Mouse (Mus musculus) midbrain, embryonic 11.5 days (tissue): ENCODE measurements around the gene Cenpu. TPM values are rescaled to one million over a fixed set of nuclear protein-coding genes. Genes with fewer than 3 reads are reported as not detected.
A peak's percentile ranks its signal among the peaks of the same experiment; 100 is the strongest.

Experiments
- ATAC-seq: fragments of 200-750 bp; cut with Nextera tagmentation; 2 replicates; pipeline ENCODE4 v1.8.0; 2017; ENCODE audit warnings: moderate TSS enrichment, moderate library complexity; ENCODE audit not compliant: low FRiP score
- DNase-seq: peaks from one replicate; pipeline ENCODE4 v3.0.0; 2015; ENCODE audit warnings: low spot score; ENCODE audit errors: missing footprints
- H3K27ac ChIP-seq: fragments of 300-500 bp; sonication (generic); 2 replicates; pipeline ENCODE4 v1.5.1; 2014; ENCODE audit warnings: low read depth, low read length
- H3K27me3 ChIP-seq: fragments of 300-500 bp; sonication (generic); 2 replicates; pipeline ENCODE4 v1.6.1; 2014; ENCODE audit warnings: mild to moderate bottlenecking, low read length, moderate library complexity, mixed read lengths; ENCODE audit not compliant: control insufficient read depth, insufficient read depth
- H3K36me3 ChIP-seq: fragments of 300-500 bp; sonication (generic); 2 replicates; pipeline ENCODE4 v1.6.1; 2014; ENCODE audit warnings: mild to moderate bottlenecking, low read length, moderate library complexity, mixed read lengths; ENCODE audit not compliant: control insufficient read depth, insufficient read depth
- H3K4me1 ChIP-seq: fragments of 300-500 bp; sonication (generic); 2 replicates; pipeline ENCODE4 v1.6.1; 2014; ENCODE audit warnings: low read length; ENCODE audit not compliant: control insufficient read depth, insufficient read depth
- H3K4me2 ChIP-seq: fragments of 300-500 bp; sonication (generic); 2 replicates; pipeline ENCODE4 v1.6.1; 2014; ENCODE audit warnings: mild to moderate bottlenecking, moderate library complexity
- H3K4me3 ChIP-seq: fragments of 300-500 bp; sonication (generic); 2 replicates; pipeline ENCODE4 v1.5.1; 2014; ENCODE audit warnings: low read depth, low read length
- H3K9ac ChIP-seq: fragments of 300-500 bp; sonication (generic); 2 replicates; pipeline ENCODE4 v1.6.1; 2014; ENCODE audit warnings: low read length
- H3K9me3 ChIP-seq: fragments of 300-500 bp; sonication (generic); 2 replicates; pipeline ENCODE4 v1.6.1; 2016; ENCODE audit warnings: low read length; ENCODE audit not compliant: control insufficient read depth
- WGBS: fragments of 180-500 bp; shearing (Covaris S2); extraction: QIAGEN DNeasy Blood & Tissue Kit; methylation state at CpG from one replicate; pipeline ENCODE4 v1.1.7; 2014; 5-methylcytosine and 5-hydroxymethylcytosine counted together
- polyA plus RNA-seq: library from polyadenylated mRNA; unstranded; fragments of >200 nt; fragmentation: Nextera tagmentation; extraction: Ambion mirVana; gene quantifications from 2 replicates; pipeline ENCODE4 v1.2.1, GENCODE M21; 2014

The Cenpu gene
- polyA plus RNA-seq, 1 experiment from 2014 or later: 32.6 TPM

GRCm38 (mm10) chr8:46617690-46618620, 66.1 kb downstream of the Cenpu start:
- DNase-seq: peak; percentile 93
- peaks cover 21% of the 10 kb centered on the region for H3K4me1 ChIP-seq
- H3K27ac ChIP-seq: peak overlapping the region; percentile 67
- no peak; the same call in 1 of the 2 replicates for ATAC-seq
- no peaks in the 10 kb centered on the region for H3K36me3 ChIP-seq
- H3K27me3 ChIP-seq: no peaks in the 10 kb centered on the region
- WGBS: under 1% methylated on average over 38 of the region's 38 CpGs
- peak overlapping the region; percentile 92 for H3K9ac ChIP-seq
- H3K4me2 ChIP-seq: peak overlapping the region; percentile 96
- no peaks in the 10 kb centered on the region for H3K9me3 ChIP-seq
- peak overlapping the region; percentile 77 for H3K4me3 ChIP-seq

GRCm38 (mm10) chr8:46618639-46619320, 67.0 kb downstream of the Cenpu start:
- DNase-seq: no peak
- Histone ChIP-seq H3K36me3 (no peaks in the 10 kb centered on the region), H3K27ac (no peak overlapping the region), H3K9me3 (no peaks in the 10 kb centered on the region), H3K4me1 (peaks cover 21% of the 10 kb centered on the region), H3K4me2 (peak overlapping the region; percentile 96), H3K27me3 (no peaks in the 10 kb centered on the region), H3K9ac (peak overlapping the region; percentile 92), H3K4me3 (peak overlapping the region; percentile 77)
- 2% methylated on average over 10 of the region's 10 CpGs for WGBS
- ATAC-seq: no peak

- Histone ChIP-seq H3K4me2 (no peak overlapping the region), H3K36me3 (no peaks in the 10 kb centered on the region), H3K27ac (no peak overlapping the region), H3K9me3 (no peaks in the 10 kb centered on the region), H3K27me3 (no peaks in the 10 kb centered on the region), H3K9ac (no peak overlapping the region), H3K4me3 (no peak overlapping the region), H3K4me1 (peaks cover 17% of the 10 kb centered on the region)
- DNase-seq: peak; percentile 83
- peak; percentile 30; the same call in 1 of the 2 replicates for ATAC-seq
- WGBS: 88% methylated on average over 9 of the region's 9 CpGs
Measured at GRCm38 (mm10) chr8:46622446-46623270, 70.8 kb downstream of the Cenpu start.

- H3K36me3 ChIP-seq: no peaks in the 10 kb centered on the region
- no peak for ATAC-seq
- no peaks in the 10 kb centered on the region for H3K4me1 ChIP-seq
- H3K27ac ChIP-seq: no peak overlapping the region
- no peak overlapping the region for H3K9ac ChIP-seq
- 69% methylated on average over 1 of the region's 1 CpGs for WGBS
- no peak overlapping the region for H3K4me2 ChIP-seq
- H3K27me3 ChIP-seq: no peaks in the 10 kb centered on the region
- no peak overlapping the region for H3K4me3 ChIP-seq
- no peak for DNase-seq
- no peaks in the 10 kb centered on the region for H3K9me3 ChIP-seq
Measured at GRCm38 (mm10) chr8:46625166-46625565, 73.3 kb downstream of the Cenpu start.

- H3K27me3 ChIP-seq: no peaks in the 10 kb centered on the region
- H3K4me2 ChIP-seq: no peak overlapping the region
- ATAC-seq: no peak
- no peak overlapping the region for H3K27ac ChIP-seq
- no peaks in the 10 kb centered on the region; the same call in 1 of the 2 replicates for H3K36me3 ChIP-seq
- no peak for DNase-seq
- no peaks in the 10 kb centered on the region for H3K4me1 ChIP-seq
- no peak overlapping the region for H3K9ac ChIP-seq
- no peak overlapping the region for H3K4me3 ChIP-seq
- WGBS: 93% methylated on average over 5 of the region's 5 CpGs
- no peaks in the 10 kb centered on the region for H3K9me3 ChIP-seq
Measured at GRCm38 (mm10) chr8:46626642-46627041, 74.8 kb downstream of the Cenpu start.

- DNase-seq (peak; percentile 45), ATAC-seq (no peak)
- H3K27ac ChIP-seq: no peak overlapping the region
- H3K4me2 ChIP-seq: no peak overlapping the region
- no peak overlapping the region for H3K4me3 ChIP-seq
- no peaks in the 10 kb centered on the region for H3K4me1 ChIP-seq
- no peak overlapping the region for H3K9ac ChIP-seq
- no peaks in the 10 kb centered on the region for H3K27me3 ChIP-seq
- WGBS: 80% methylated on average over 7 of the region's 7 CpGs
- H3K36me3 ChIP-seq: peaks cover 2% of the 10 kb centered on the region; the same call in 1 of the 2 replicates
- no peaks in the 10 kb centered on the region for H3K9me3 ChIP-seq
Measured at GRCm38 (mm10) chr8:46627881-46628280, 76.1 kb downstream of the Cenpu start.

- ATAC-seq: no peak
- DNase-seq: no peak
Measured at GRCm38 (mm10) chr8:46628645-46629044, 76.8 kb downstream of the Cenpu start.

More at GRCm38 (mm10) chr8:46628645-46629044, 76.8 kb downstream of the Cenpu start:
- no peak overlapping the region for H3K27ac ChIP-seq
- WGBS: 100% methylated on average over 1 of the region's 1 CpGs
- no peaks in the 10 kb centered on the region for H3K9me3 ChIP-seq
- no peaks in the 10 kb centered on the region for H3K27me3 ChIP-seq
- no peaks in the 10 kb centered on the region for H3K4me1 ChIP-seq
- H3K4me3 ChIP-seq: no peak overlapping the region
- H3K36me3 ChIP-seq: peaks cover 2% of the 10 kb centered on the region; the same call in 1 of the 2 replicates
- no peak overlapping the region for H3K9ac ChIP-seq
- H3K4me2 ChIP-seq: no peak overlapping the region
